Mouse (Mus musculus): ENCODE results near the gene Mall.
A peak's percentile ranks its signal among the peaks of the same experiment; 100 is the strongest.

Gene Mall

GRCm38 (mm10) chr2:127729671-127730070 lies at the start of gene Mall:
Gene Mall, minus strand, starts transcription at chr2:127729932.
- DNase-seq (ENCODE audit: low spot score): peak; percentile 20

- DNase-seq (ENCODE audit: low spot score): no peak
Observed at GRCm38 (mm10) chr2:127778451-127778850, 48.7 kb upstream of the Mall start.

- DNase-seq (ENCODE audit: low spot score): no peak
Observed at GRCm38 (mm10) chr2:127775013-127775412, 45.3 kb upstream of the Mall start.

- DNase-seq (ENCODE audit: low spot score): no peak
Observed at GRCm38 (mm10) chr2:127774578-127774941, 44.8 kb upstream of the Mall start.

GRCm38 (mm10) chr2:127773938-127774577 lies 44.3 kb upstream of the Mall start:
- peak; percentile 19 for DNase-seq (ENCODE audit: low spot score)

- DNase-seq (ENCODE audit: low spot score): no peak
Observed at GRCm38 (mm10) chr2:127761587-127761986, 31.9 kb upstream of the Mall start.

- DNase-seq (ENCODE audit: low spot score): no peak
Observed at GRCm38 (mm10) chr2:127760429-127761000, 30.8 kb upstream of the Mall start.

GRCm38 (mm10) chr2:127760014-127760413 lies 30.3 kb upstream of the Mall start:
- DNase-seq (ENCODE audit: low spot score): no peak

- no peak for DNase-seq (ENCODE audit: low spot score)
Observed at GRCm38 (mm10) chr2:127759157-127759880, 29.6 kb upstream of the Mall start.

GRCm38 (mm10) chr2:127757171-127757570 lies 27.4 kb upstream of the Mall start:
- peak; percentile 9 for DNase-seq (ENCODE audit: low spot score)

GRCm38 (mm10) chr2:127754113-127754512 lies 24.4 kb upstream of the Mall start:
- DNase-seq (ENCODE audit: low spot score): no peak

GRCm38 (mm10) chr2:127751849-127752610 lies 22.3 kb upstream of the Mall start:
- no peak for DNase-seq (ENCODE audit: low spot score)

GRCm38 (mm10) chr2:127749376-127749775 lies 19.6 kb upstream of the Mall start:
- no peak for DNase-seq (ENCODE audit: low spot score)

GRCm38 (mm10) chr2:127748316-127748715 lies 18.6 kb upstream of the Mall start:
- no peak for DNase-seq (ENCODE audit: low spot score)

- no peak for DNase-seq (ENCODE audit: low spot score)
Observed at GRCm38 (mm10) chr2:127742637-127743036, 12.9 kb upstream of the Mall start.

- peak; percentile 54 for DNase-seq (ENCODE audit: low spot score)
Observed at GRCm38 (mm10) chr2:127740756-127741519, 11.2 kb upstream of the Mall start.

GRCm38 (mm10) chr2:127737885-127738284 lies 8.2 kb upstream of the Mall start:
- DNase-seq (ENCODE audit: low spot score): no peak

- DNase-seq (ENCODE audit: low spot score): no peak
Observed at GRCm38 (mm10) chr2:127736631-127737209, 7.0 kb upstream of the Mall start.

GRCm38 (mm10) chr2:127735512-127736145 lies 5.9 kb upstream of the Mall start:
- no peak for DNase-seq (ENCODE audit: low spot score)

GRCm38 (mm10) chr2:127734889-127735288 lies 5.2 kb upstream of the Mall start:
- no peak for DNase-seq (ENCODE audit: low spot score)
